Mouse (Mus musculus) kidney, postnatal 14 days (tissue): ENCODE measurements around the gene Vsig10l.

ENCODE experiments used
- DNase-seq: peaks from one replicate; pipeline ENCODE4 v3.0.0; 2022; ENCODE audit warnings: mixed read lengths

The Vsig10l gene

DNA sequence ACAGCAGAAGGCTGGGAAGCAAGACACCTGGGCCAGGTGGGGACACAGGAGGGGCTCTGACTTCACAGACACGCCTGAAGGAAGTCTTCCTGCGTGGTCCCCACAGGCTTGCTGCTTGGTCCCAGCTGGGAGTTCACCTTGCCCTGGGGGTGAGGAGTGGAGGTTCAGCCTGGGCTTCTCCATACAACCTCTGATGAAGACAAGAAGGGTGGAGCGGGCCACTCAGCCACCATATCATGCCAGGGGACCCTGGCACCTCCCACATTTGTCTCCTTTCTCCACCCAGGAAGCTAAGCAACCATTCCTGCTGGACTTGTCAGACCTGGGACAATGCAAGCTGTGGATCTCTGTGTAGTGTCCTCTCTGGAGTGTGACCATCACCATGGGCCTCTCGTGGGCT lies at the start of gene Vsig10l:
Gene Vsig10l, plus strand, starts transcription at position 301 of the 400 bp plus-strand sequence.
- no peak for DNase-seq

DNA sequence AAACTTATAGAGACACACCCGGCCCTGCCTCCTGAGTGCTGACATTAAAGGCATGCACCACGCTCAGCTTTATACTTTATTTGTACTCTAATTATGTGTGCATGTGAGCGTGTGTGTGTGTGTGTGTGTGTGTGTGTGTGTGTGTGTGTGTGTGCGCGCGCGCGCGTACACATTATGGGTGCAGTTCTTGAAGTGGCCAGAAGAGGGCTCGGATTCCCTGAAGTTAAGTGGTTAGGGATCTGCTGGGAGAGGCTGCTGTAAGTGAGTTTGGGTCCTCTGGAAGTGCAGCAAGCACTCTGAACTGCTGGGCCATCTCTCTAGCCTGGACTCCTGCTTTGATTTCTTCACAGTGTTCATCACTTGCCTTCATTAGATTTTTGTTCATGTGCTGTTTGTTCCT lies 45.7 kb upstream of the Vsig10l start:
- no peak for DNase-seq

DNA sequence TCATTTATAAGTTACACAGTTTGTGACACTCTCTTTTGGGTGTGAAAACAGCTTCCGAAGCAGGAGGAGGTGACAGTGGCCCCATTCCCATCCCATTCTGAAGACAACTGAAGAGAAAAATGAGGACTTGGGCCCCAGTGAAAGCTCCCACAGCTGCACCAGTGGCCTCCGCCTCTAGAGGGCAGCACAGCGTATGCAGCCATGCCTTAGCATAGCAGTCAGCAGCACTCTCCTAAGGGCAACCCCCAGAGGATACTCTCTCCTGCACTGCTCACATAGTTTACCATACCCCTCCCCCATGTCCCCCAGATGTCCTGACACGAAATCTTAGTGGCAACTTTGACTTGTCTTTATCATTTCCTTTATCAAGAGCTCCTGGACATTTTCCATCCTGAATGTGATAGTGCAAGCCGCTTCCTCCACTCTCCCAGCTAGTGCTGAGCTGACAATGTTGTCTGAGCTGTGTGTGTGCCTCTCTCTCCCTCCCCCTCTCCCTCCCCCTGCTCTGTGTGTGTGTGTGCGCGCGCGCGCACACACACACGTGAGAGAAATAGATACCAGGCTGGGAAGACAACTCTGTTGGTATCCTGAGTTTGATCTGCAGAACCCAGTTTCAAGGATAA lies 39.8 kb upstream of the Vsig10l start:
- DNase-seq = peak; percentile 88

DNA sequence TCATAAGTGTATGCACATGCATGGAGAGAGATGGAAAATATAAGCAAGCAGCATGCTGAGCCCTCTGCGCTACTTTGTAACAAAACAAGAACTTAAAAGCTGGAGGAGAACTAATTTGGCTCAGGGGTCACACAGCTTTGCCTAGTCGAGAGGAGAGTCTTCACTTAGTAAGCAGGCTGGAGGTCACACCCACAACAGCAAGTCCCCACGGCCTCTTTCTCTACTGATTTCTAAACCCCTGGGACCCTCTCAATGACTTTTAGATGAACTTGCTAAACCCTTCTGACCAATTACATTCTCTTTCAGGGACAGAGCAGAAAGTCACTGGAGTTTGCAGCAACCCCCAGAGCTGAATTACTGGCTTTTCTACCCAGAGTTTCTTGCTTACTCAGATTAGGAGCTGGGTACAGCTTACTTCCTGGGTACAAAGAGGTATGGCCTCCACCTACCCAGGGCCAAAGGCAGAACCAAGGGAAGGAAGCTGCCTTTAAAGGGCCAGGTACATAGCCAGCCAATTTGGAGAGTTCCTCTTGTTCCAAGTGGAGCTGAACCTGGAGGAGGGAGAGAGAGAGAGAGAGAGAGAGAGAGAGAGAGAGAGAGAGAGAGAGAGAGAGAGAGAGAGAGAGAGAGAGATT lies 38.8 kb upstream of the Vsig10l start:
- DNase-seq = no peak

DNA sequence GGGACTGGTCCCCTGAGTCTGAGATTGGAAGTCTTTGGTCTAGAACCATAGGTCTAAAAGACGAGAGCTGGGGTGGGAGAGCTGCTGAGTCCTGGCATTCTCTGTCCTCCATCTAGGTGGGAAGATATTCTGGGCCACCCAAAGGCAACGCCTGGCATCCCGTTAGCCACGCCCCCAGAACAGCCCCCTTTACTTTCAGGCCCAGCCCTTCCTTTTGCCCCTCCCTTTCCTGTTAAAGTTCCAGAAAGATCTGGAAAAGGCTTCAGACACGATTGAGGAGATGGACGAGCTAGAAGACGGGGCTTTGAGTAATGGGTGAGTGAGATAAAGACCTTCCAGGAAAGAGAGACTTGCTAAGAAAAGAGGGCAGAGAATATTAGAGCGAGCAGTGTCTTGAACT lies 35.5 kb upstream of the Vsig10l start, which contains the start of gene Lim2:
Gene Lim2, plus strand, starts transcription at position 265 of the 400 bp plus-strand sequence.
- DNase-seq = no peak

DNA sequence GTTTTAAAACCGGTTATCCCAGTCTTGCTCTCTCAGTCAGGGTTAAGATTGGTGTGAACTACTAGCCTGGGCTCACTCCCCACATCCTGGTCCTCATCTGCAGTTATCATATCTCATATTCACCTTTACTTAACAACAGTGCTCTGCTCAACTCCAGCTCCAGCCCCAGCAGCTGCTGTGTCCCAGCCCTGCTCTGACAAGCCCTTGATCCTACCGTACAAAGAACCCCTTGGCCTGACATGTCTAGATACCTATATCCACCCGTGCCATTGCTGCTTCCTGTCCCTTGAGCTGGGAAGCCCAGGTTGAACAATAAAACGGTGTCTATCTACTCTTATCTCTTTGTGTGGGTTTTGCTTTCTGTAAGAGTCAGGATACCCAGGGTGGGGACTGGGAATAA lies 33.5 kb upstream of the Vsig10l start:
- DNase-seq = no peak

DNA sequence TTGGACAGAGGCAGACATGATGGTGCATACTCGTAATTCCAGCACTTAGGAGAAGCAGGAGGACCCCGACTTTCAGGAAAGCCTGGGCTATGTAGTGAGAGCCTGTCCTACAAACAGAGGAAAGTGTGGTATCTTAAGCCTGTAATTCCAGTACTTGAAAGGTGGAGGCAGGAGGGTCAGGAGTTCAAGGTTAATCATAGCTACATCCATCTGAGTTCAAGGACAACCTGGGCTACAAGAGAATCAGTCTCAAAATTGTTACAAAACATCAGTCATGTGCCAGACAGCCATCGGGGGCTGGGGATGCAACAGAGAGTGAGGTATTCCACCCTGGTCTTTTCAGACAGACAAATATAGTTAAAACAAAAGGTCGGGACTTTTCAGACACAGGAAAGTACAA lies 30.1 kb upstream of the Vsig10l start:
- no peak for DNase-seq

DNA sequence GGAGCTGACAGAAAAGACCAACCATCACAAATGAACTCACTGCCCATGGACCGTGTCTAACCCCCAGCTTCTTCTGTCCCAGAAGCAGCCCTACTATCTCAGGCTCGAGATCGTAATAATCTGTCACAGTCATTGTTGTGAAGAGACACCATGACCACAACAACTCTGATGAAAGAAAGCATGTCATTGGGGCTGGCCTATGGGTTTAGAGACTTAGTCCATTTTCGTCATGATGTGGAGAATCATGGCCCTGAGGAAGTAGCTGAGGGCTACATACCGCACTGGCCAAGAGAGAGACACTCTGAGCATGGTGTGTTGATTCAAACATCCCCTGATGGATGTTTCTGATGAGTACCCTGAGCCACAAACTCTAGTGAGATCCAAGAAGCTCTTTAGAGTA lies 28.3 kb upstream of the Vsig10l start:
- no peak for DNase-seq

DNA sequence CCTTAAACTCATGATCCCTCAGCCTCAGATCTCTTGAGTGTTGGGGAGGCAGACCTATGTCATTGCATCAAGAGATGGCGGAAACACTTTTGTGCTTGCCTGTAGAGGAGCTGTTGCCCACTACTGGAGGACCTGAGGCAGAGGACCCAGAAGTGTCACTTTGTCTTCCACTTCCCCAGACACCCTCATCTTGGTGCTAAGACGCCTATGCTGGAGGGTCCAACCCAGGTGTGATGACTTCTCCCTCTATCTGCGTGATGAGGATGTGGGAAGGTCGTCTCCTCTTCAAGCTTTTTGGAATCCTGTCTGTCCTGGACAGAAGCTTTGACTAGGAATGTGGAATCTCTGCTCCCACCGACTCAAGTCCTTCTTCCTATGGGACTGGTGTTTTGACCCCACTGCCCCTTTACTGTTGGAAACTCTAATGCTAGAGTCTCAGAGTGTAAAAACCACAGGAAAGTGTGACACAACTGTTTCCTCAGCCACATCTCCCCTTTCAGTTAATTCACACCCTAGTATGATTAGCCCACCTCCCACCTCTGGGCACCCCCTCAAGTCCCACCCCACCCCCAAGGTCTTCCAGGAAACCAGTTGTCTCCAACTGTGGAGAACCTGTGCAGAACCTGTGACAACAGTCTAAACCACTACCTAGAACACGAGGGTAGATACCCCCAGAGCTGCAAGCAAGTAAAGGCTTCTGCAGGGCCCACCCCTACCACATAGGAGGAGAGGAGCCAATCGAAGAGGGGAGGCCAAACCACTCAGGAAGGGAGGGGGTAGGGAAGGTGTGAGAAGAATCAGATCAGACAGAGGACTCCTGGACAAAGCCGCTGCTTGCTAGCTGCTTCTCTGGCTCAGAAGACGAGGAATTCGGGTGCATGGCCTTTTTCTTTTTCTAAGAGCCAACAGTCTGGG lies 26.4 kb upstream of the Vsig10l start, which contains the start of gene Nkg7:
Gene Nkg7, plus strand, starts transcription at position 733 of the 915 bp plus-strand sequence.
- no peak for DNase-seq

DNA sequence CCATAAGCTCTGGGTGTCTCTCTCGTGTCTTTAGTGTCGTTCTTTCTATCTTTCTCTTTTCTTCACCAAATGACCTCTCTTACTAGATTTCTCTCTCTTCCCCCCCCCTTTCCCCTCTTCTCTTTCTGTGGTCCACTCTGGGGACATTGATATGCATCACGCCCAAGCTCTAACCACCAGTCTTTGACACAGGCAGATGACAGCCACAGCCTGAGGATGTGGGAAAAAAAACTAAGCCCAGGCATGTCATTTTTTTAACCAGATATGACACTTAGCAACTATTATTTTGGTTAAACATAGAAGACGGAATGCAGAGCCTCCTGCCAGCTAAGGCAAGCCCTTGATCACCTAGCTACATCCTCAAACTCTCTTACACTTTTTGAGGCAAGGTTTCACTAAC lies 24.3 kb upstream of the Vsig10l start:
- DNase-seq = no peak

DNA sequence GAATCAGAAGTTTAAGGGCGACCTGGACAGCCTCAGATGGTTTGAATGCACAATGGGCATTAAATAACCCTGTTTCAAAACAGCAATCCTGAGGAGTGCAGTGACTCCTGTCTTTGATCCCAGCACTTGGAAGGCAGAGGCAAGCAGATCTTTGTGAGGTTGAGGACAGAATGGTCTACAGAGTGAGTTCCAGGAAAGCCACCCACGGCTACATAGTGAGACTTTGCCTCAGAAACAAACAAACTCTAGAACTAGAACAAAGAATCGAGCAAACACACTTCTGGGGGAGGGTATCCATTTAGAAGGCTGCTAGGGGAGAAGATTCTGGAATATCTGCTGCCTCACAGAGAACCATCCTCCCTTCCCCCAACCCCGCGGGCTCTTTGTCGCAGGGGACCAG lies 22.5 kb upstream of the Vsig10l start, which contains the start of gene Cldnd2:
Gene Cldnd2, plus strand, starts transcription at position 301 of the 400 bp plus-strand sequence.
- DNase-seq = no peak

DNA sequence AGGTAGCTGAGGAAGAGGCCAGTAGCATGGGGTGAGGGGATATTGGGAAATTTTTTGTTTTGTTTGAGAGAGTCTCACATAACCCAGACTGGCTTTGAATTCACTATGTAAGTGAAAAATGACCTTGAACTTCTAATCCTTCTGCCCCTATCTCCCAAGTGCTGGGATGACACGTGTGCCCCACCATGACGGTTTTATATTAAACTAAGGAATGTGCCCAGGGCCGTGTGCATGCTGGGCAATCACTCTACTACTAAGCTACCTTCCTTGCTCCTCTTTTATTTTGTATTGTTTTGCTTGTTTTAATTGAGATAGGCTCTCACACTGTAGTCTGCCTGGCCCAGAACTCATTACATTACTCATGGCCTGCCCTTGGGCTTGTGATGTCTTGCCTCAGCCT lies 21.9 kb upstream of the Vsig10l start:
- peak; percentile 28 for DNase-seq

DNA sequence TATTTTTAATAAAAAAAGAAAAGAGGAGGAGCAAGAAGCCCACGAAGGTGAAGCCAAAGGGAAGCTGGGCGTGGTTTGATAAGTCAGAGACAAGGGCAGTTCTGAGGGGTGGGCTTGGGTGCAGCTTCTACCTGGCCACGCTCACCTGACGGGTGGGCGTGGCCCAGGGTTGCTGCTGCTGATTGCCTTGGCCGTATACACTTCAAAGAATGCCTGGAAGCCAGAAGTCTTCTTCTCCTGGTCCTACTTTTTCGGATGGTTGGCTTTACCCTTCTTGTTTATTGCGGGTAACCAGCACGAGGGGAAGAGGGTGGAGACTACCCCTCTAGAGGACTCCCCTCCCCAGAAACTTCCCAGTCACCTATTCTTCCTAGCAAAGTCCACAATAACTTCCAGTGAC lies 20.3 kb upstream of the Vsig10l start:
- no peak for DNase-seq

DNA sequence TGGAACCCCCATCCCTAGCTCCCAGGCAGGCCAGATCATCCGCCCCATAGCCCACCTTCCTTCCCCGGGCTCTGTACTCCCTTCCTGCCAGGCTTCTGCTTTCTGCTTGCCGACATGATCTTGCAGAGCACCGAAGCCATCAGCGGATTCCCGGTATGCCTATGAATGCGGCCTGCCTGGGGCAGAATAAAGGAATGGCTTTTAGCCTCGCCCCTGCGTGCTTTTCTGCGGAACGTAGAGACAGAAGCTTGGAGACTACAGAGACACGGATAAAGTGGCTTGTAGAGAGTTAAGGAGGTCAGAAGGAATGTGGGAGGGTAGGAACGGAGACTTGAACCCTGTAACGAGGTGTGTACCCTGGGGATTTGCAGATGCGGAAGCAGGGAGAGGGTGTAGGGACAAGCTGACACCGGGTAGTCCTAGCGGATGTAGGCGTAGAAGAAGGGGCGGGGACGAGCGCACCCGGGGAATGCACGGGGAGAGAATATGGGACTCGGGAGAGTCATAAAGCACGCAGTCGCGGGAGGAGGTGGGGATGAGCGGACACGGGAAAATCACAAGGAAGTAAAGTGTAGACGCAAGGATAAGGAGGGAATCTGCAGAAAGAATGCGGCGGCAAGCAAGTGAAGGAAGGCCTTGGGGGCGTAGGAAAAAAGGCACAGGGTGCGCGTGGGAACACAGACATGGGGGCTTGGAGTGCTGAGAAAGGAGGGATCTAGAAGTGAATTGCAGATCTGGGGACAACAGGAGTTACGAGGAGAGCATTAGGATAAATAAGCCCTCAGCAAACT lies 19.6 kb upstream of the Vsig10l start:
- DNase-seq = peak; percentile 91

DNA sequence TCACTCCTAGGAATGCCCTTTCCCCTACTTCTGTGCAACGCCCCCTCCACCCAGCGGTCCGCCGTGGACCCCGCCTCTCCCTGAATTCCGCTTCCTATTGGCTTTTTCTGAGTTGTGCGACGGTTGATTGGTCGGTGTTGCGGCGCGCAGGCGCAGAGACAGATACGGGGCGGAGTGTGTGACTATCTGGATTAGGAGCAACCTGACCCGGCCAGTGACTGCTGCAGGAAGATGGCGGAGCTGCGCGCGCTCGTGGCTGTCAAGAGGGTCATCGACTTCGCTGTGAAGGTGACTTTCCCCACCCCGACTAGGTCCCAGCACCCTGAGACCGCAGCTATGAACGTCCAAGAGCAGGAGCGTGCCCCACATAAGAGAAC lies 19.0 kb upstream of the Vsig10l start, which contains the start of the genes Etfb and Gm45233:
Gene Etfb, plus strand, starts transcription at position 167 of the 377 bp plus-strand sequence.
Gene Gm45233, plus strand, starts transcription at position 212 of the 377 bp plus-strand sequence.
- DNase-seq = peak; percentile 98

DNA sequence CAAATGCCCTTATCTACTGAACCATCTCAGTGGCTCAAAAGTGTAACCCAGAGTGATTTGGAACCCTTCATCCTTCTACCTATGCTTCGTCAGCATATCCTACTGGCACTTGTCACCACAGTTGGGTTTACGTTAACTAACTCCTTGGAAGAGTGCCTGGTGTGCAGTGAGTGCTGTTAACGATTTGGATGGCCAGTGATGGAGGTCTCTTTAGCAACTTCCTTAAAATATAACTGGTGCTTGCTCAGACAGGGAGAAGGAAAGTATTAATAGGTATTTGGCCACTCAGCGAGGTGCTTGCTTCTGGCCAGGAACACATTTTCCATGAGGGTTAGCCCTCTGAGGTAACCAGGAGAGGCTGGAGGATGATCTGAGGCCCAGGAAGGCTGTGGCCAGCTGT lies 15.2 kb upstream of the Vsig10l start:
- peak; percentile 71 for DNase-seq

DNA sequence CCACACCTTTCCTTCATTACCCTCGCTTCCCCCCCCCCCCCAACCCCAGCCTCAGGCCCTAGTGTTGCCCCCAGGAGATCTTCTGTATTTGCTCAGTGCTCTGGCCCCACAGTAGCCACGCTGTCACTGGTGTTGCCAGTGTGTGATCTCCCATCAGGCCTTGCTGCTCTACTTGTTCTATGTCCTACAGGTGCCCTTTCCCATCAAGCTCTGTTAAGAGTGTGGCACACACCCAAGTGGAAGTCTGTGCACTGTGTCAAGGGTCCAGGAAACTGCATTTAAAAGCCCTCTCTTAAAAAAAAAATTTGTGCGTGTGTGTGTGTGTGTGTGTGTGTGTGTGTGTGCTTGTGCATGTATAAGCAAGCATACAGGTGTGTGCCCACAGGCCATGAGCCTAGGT lies 14.7 kb upstream of the Vsig10l start:
- DNase-seq = peak; percentile 55

DNA sequence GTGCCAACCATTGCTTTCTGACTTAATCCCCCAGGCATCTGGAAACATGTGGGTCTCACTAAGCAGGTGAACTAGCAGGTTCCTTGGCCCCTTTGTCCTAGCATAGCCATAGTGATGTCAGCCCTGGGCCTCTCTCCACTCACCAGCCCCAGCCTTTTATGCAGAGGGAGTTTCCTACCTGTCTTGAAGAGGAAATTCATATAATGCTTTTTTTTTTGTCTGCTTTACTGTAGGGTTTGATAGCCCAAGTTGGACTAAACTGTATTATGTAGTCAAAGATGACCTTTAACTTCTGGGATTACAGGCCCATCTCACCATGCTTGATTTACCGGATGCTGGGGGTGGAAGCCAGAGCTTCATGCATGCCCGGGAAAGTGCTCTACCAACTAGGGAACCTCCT lies 13.1 kb upstream of the Vsig10l start:
- no peak for DNase-seq

DNA sequence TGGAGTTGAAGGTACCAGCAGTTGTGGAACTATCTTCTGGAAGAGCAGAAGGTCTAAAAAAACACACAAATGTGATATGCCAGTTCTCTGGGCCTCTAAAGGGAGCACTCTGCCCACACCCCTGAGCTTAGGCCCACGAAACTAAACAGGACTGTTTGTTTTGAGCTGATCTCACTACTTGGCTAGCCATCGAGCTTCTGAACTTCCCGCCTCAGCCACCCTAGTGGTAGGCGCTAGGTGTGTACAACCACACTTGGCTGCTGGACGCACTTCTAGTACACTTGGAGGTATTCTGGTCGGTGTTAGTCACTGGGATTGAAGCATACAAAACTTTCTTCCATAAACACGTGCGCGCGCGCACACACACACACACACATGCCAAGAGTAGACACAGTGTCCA lies 11.2 kb upstream of the Vsig10l start:
- no peak for DNase-seq

DNA sequence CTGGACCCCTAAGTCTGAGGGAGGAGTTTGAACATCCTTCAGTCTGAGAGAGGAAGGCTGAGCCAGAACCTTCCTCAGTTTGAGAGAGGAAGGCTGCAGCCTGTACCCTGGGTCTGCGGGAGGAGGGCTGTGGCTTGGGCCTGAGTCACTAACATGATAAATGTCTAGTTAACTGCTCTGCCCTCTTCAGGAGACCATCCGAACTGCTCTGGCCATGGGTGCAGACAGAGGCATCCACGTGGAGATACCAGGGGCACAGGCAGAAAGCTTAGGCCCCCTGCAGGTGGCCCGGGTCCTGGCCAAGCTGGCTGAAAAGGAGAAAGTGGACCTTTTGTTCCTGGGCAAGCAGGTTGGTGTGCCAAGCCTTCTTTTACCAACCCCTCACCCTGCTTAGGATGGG lies 10.3 kb upstream of the Vsig10l start:
- no peak for DNase-seq

DNA sequence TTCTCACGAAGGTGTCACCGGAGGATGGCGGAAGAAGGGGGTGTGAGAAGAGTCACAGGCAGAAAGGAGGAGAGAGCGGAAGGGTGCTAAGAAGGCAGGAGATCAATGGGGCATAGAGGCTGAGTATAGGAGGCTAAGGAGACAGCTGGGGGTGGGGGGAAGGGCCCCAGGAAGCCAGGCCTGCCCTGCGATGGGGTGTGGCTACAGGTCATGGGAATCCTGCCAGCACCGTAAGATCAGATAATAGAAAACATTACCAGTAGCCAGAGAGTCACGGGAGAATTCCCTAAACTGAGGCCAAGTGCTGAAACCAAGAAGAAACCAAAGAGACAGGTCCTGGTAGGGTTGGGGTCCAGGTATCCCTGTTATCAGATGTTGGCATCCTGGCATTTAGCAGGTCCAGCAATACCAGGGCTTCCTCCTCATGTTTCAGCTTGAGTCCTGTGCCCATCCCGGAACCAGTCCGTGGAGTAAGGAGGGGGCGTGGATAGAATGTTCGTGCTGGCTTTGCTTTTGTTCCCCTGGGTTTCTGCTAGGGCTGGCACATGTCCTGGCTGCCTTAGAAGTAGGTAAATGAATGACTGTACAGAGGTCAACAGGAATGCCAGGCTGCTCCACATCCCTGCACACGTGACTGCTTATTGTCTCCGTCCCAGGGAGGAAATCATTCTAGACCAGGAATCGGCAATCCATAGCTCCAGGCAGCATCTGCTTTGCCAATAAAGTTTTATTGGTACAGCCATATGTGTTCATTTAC lies 9.2 kb upstream of the Vsig10l start:
- peak; percentile 73 for DNase-seq

DNA sequence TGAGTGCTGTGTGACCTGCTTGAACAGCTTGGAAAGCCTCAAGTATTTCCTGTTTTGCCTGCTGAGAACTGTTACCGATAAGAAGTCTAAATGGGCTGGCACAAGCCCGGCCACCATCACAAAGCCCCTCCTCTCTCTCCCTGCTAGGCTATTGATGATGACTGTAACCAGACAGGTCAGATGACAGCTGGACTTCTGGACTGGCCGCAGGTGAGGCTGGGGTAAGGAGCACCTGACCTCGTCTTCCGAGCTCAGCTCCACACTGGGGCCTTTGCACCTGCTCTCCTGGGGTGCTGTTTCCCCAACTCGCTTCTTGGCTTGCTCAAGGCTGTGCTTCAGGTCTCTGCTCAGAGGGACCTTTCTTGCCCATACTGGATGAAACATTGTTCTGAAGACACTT lies 8.6 kb upstream of the Vsig10l start:
- no peak for DNase-seq
